Mouse (Mus musculus) forelimb bud, embryonic 11.5 days (tissue): Measurements from ENCODE around the gene Pacsin2.

Source experiments
- DNase-seq: peaks from one replicate; pipeline ENCODE4 v3.0.0-alpha.2; 2012; ENCODE audit warnings: low read depth, low spot score

Gene Pacsin2

DNA sequence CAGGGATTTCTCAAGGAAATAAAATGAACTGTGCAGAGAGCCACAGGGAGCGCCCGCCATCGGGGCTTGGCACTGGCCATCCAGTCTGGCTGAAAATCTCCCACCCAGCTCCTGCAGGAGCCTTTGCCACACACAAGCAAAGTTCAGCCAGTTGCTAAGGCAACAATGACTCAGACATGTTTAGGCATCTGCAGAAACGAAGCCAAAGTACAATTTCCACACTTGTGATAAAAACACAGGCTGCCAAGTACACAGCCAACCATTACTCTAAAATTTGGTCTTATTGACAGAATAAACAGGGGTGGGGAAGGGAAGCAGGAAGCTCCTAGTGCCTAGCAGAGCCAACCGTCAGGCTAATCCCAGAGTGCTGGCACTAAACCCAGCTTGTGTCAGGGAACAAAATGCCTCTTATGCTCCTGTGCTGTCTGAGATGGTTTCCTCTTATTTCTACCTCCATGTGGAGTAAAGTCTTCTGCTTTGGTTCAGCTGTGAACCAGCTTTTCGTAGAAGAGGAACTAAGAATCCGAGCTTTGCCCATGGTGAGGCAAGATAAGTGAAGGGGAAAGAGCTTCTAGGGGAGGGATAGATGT is 12.7 kb downstream of the Pacsin2 start:
- DNase-seq, result no peak

DNA sequence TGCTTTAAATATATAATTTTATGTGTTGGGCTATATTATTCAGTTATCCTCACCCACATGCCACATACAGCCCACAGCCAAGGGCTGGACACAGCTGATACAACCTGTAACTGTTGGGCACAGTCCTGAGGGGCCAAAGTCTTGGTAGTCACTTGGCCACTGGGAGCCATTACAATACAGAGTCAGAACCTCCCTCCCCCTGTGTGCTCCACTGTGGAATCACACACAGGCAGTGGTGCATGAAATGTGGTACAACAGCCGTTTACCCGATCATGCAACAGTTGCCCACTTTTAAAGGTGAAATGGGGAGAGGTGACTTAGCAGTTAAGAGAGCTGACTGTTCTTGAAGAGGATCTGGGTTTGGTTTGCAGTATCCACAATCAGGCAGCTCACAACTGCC is 14.4 kb downstream of the Pacsin2 start:
- DNase-seq, result no peak

- no peak for DNase-seq
Observed at GRCm38 (mm10) chr15:83448646-83449045, 15.8 kb downstream of the Pacsin2 start.

- no peak for DNase-seq
Observed at GRCm38 (mm10) chr15:83447791-83448544, 16.4 kb downstream of the Pacsin2 start.

- no peak for DNase-seq
Observed at GRCm38 (mm10) chr15:83445908-83446307, 18.5 kb downstream of the Pacsin2 start.

DNA sequence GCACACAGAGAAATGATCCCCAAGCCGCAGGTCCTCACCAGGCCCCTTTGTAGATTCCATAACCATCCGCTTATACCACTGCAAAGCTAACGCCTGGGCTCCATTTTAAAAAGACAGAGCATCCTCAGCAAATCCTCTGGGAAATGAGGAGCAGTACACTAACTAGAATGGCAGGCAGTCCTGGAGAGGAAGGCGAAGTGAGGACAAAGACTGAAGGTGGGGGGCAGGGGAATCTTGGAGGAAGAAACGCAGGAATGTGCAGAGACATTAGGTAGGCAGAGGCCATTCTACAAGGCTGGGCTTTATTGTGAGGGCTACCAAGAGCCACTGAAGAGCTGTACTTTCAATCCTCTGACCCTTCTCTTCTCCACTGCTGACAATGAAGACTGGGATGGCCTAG is 19.0 kb downstream of the Pacsin2 start:
- DNase-seq, result no peak

GRCm38 (mm10) chr15:83444425-83444824 is 20.0 kb downstream of the Pacsin2 start:
- no peak for DNase-seq

GRCm38 (mm10) chr15:83442495-83443037 is 21.8 kb downstream of the Pacsin2 start:
- DNase-seq, result no peak

GRCm38 (mm10) chr15:83440726-83441125 is 23.7 kb downstream of the Pacsin2 start:
- no peak for DNase-seq

DNA sequence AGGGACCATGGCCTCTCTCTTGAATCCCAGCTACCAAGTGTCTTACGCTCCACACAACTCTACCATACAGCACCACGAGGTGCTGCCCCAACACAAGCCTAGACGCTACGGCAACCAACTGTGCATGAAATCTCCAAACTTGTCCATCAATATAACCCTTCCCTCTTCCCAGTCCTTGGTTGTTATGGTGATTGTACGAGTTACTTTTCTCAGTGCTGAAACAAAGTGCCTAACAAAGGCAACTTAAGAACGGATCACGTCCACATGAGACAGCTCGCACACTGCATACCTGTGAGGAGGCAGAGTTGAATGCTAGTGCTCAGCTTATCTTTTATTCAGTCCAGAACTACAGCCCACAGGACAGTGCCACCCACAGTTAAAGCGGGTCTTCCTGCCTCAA is 27.9 kb downstream of the Pacsin2 start:
- no peak for DNase-seq

GRCm38 (mm10) chr15:83435324-83436090 is 28.9 kb downstream of the Pacsin2 start:
- no peak for DNase-seq

- no peak for DNase-seq
Observed at GRCm38 (mm10) chr15:83434692-83435091, 29.7 kb downstream of the Pacsin2 start.

- no peak for DNase-seq
Observed at GRCm38 (mm10) chr15:83433344-83433743, 31.1 kb downstream of the Pacsin2 start.

DNA sequence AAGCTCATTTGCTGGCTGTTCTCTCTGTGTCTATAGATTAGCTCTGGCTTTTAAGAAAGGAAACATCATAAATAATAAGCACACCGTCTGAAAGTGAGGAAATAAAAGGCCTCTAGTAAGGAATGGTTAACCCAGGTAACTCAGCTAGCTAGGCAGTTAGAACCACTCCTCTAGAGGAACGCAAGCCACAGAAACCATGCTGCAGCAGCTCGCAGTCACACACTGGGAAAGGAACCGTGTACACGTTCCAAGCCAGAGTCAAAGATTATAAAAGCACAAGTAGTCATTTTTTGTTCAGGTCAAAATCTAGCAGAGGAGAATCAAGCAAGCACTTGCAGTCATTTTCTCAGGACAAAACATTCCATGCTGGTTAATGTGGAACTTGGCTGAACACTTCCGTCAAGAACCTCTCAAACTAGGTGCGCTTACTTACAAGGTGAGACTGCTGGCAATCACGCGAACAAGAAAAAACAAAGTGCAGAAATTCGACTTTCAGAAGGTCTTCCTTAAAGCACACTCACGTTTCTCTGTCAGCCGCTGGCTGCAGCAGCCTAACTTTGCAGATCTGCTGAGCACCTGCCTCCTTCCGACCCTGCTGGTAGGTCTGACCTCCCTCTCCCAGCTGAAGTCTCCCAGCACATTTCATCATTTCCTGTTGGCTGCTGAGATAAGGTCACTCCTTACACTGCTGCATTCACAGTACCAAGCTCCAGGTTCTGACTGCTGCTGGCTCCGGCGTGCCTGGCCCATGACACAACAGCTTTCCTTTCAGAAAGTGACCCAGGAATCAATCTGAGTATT is 32.0 kb downstream of the Pacsin2 start:
- no peak for DNase-seq

DNA sequence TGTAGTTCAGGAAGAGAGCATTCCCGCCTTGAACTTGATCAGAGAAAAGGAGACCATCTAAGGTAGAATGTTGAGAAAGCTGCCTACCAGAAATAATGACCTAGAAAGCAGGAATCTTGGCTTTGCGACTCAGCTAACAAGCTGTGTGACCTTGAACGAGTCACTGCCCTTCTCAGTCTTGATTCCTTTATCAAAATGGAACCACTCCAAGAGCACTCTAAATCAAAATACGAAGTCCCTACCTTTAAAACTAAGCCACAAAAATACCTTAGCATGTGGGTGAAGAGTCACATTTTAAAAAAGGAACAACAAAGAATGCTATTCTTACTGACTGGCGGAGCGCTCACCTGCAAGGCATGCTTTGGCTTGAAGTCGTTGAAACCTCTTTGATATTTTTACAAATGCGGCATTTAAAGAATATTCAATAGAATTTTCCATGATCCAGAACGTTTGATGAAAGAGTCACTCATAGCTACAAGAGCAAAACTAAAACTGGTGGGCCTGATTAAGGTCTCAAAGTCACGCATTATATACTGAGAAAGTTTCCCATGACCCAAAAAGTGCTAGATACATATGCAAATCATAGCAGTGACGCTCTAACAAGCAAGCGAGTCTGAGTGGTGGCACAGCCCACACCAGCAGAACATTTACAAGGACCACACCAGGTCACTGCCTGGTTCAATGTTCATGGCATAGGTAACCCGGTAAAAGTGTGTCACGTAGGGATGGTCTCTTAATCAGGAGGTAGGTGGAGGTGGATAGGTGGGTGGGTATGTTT is 33.2 kb downstream of the Pacsin2 start:
- no peak for DNase-seq

DNA sequence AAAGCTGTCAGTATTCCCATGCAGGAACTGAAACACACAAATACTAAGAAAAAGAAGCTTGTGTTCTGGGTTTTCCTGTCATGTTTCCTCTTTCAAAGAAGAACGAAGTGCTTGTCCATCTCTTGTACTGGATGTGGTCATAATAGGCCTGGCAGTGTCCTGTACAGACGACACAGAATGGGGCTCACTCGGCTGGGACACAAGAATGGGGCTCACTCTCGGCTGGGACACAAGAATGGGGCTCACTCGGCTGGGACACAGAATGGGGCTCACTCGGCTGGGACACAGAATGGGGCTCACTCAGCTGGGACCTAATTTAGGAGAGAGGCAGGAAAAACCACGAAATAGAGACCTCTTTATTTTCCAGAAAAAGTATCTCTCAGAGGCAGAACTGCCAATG is 34.0 kb downstream of the Pacsin2 start:
- DNase-seq, result no peak

- DNase-seq, result no peak
Observed at GRCm38 (mm10) chr15:83428586-83428985, 35.8 kb downstream of the Pacsin2 start.

DNA sequence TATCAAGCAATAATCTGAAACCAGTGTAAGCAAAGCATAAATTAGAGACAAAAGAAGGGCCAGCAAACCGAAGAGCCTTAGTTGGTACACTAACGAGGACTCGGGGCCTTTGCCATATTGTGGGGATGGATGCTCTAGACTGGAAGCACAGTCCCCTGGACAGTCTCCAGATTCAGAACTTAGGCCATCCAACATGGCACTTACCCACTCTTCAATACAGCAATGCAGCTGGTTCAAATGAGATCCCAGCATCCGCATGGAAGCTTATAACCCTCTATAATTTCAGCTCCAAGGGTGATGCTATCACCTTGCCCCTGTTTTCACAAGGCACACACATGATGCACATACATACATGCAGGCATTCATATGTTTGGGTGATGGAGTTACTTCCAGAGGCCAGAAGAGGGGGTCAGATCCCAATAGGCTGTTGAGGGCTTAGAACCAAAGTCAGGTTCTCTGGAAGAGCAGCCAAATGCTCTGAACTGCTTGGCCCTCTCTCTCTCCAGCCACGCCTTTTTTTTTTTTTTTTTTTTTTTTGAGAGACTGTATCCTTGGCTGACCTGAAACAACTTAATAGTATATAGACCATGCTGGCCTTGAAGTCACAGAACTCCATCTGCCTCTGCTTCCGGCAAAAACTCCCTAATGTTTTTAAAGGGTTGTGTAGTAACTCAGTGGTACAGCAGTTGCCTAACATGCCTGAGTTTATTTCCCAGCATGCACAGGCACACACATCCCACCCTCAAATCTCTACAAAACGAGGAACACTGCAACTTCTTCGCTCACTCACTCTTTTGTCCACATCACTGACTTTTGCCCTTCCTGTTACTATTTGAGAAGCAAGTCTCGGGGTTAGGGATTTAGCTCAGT is 36.9 kb downstream of the Pacsin2 start:
- no peak for DNase-seq

DNA sequence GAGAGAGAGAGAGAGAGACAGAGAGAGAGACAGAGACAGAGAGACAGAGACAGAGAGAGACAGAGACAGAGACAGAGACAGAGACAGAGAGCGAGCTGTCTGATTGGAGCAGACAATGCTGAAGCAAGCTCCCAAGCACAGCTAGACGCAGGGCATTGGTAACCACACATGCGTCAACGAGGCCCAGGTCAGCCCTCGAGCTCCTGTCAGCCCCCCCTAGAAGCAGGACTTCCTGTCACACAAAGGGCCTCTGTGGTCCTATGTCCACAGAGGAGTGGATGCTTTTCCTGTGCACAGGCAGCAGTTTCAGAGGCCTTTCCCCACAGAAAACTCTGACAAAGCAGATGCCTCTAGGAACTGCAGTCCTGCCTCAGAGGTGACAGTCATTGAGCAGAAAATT is 38.6 kb downstream of the Pacsin2 start:
- DNase-seq, result no peak

- DNase-seq, result no peak
Observed at GRCm38 (mm10) chr15:83425277-83425676, 39.1 kb downstream of the Pacsin2 start.
